Mouse (Mus musculus) MEL (cell line): ENCODE data around the gene Denr. TPM values are rescaled to one million over a fixed set of nuclear protein-coding genes. Genes with fewer than 3 reads are reported as not detected.

Experiments
- DNase-seq: peaks from one replicate; pipeline ENCODE4 v3.0.0; 2011; ENCODE audit warnings: low read depth, low spot score
- H3K27ac ChIP-seq: 2 replicates; pipeline ENCODE4 v1.5.1; 2012; ENCODE audit warnings: low read depth, mild to moderate bottlenecking, control low read depth, low read length, moderate library complexity; ENCODE audit not compliant: control insufficient read depth
- H3K27me3 ChIP-seq, 2 experiments: fragments of 150-350 bp in 1 of 2; sonication (generic) in 1 of 2; 2 replicates each; pipeline ENCODE4 v1.6.1; 2012; ENCODE audit warnings: low read length in 2 of 2, mild to moderate bottlenecking in 2 of 2, improper control_type of control experiment in 1 of 2, moderate library complexity in 1 of 2; ENCODE audit not compliant: insufficient read depth in 2 of 2, control insufficient read depth in 1 of 2
- H3K36me3 ChIP-seq, 2 experiments: 2 replicates each; pipeline ENCODE4 v1.6.1; 2012 to 2014; ENCODE audit warnings: low read length in 2 of 2, improper control_type of control experiment in 1 of 2, inconsistent platforms in 1 of 2, mild to moderate bottlenecking in 1 of 2; ENCODE audit not compliant: insufficient read depth in 2 of 2, control insufficient read depth in 1 of 2
- H3K4me1 ChIP-seq, 2 experiments: fragments of 150-350 bp in 1 of 2; sonication (generic) in 1 of 2; 2 replicates each; pipeline ENCODE4 v1.6.1; 2012; ENCODE audit warnings: low read length in 2 of 2, improper control_type of control experiment in 1 of 2, mild to moderate bottlenecking in 1 of 2; ENCODE audit not compliant: insufficient read depth in 2 of 2, control insufficient read depth in 1 of 2
- H3K4me3 ChIP-seq, 2 experiments: fragments of 150-350 bp in 1 of 2; sonication (generic) in 1 of 2; 2 replicates each; pipeline ENCODE4 v1.5.1; 2012; ENCODE audit warnings: low read depth in 2 of 2, low read length in 2 of 2, mild to moderate bottlenecking in 2 of 2, moderate library complexity in 2 of 2, control low read depth in 1 of 2, improper control_type of control experiment in 1 of 2; ENCODE audit not compliant: control insufficient read depth in 1 of 2, insufficient read depth in 1 of 2
- H3K79me2 ChIP-seq: 2 replicates; pipeline ENCODE4 v1.6.1; 2012; ENCODE audit warnings: mild to moderate bottlenecking, low read length, moderate library complexity; ENCODE audit not compliant: control insufficient read depth, poor library complexity, insufficient read depth
- H3K9ac ChIP-seq: 2 replicates; pipeline ENCODE4 v1.6.1; 2012; ENCODE audit warnings: low read depth, mild to moderate bottlenecking, control low read depth, low read length, moderate library complexity; ENCODE audit not compliant: control insufficient read depth, poor library complexity, severe bottlenecking
- H3K9me3 ChIP-seq: fragments of 150-350 bp; sonication (generic); replicated peaks from 2 replicates; pipeline ENCODE4 v1.6.1; 2012; ENCODE audit warnings: mild to moderate bottlenecking, low read length, improper control_type of control experiment, moderate library complexity; ENCODE audit not compliant: insufficient read depth
- EP300 ChIP-seq, 2 experiments: IDR thresholded peaks; 2 replicates each; pipeline ENCODE4 v1.6.1; 2011; ENCODE audit warnings: improper control_type of control experiment in 2 of 2, low read length in 2 of 2, low read depth in 1 of 2, mild to moderate bottlenecking in 1 of 2
- GATA1 ChIP-seq: IDR thresholded peaks from 2 replicates; pipeline ENCODE4 v1.6.1; 2011; ENCODE audit warnings: low read depth, low read length, improper control_type of control experiment
- HCFC1 ChIP-seq: IDR thresholded peaks from 2 replicates; pipeline ENCODE4 v1.6.1; 2012; ENCODE audit warnings: low read depth, mild to moderate bottlenecking, inconsistent platforms, low read length, improper control_type of control experiment, moderate library complexity
- MAX ChIP-seq: IDR thresholded peaks from 2 replicates; pipeline ENCODE4 v1.6.1; 2011; ENCODE audit warnings: low read length, improper control_type of control experiment
- MEF2A ChIP-seq: IDR thresholded peaks from 2 replicates; pipeline ENCODE4 v1.6.1; 2014; ENCODE audit warnings: low read depth, mild to moderate bottlenecking, inconsistent platforms, low read length, improper control_type of control experiment; ENCODE audit not compliant: poor library complexity, insufficient replicate concordance, severe bottlenecking; ENCODE audit errors: extremely low read depth
- MYC ChIP-seq: IDR thresholded peaks from 2 replicates; pipeline ENCODE4 v1.6.1; 2011; ENCODE audit warnings: low read depth, mild to moderate bottlenecking, low read length, improper control_type of control experiment, moderate library complexity
- POLR2A ChIP-seq, 2 experiments: IDR thresholded peaks; 2 replicates each; pipeline ENCODE4 v1.6.1; 2011 to 2012; ENCODE audit warnings: low read length in 2 of 2, mild to moderate bottlenecking in 2 of 2, control low read depth in 1 of 2, improper control_type of control experiment in 1 of 2, low read depth in 1 of 2, moderate library complexity in 1 of 2; ENCODE audit not compliant: control insufficient read depth in 1 of 2, insufficient read depth in 1 of 2, poor library complexity in 1 of 2
- RCOR1 ChIP-seq: IDR thresholded peaks from 2 replicates; pipeline ENCODE4 v1.6.1; 2012; ENCODE audit warnings: low read depth, mild to moderate bottlenecking, inconsistent platforms, low read length, improper control_type of control experiment
- SIN3A ChIP-seq: IDR thresholded peaks from 2 replicates; pipeline ENCODE4 v1.6.1; 2012; ENCODE audit warnings: low read length, improper control_type of control experiment, inconsistent platforms
- TAL1 ChIP-seq: IDR thresholded peaks from 2 replicates; pipeline ENCODE4 v1.6.1; 2012; ENCODE audit warnings: mild to moderate bottlenecking, inconsistent platforms, low read length, moderate library complexity, mixed read lengths
- TBP ChIP-seq: IDR thresholded peaks from 2 replicates; pipeline ENCODE4 v1.8.0; 2011; ENCODE audit warnings: low read depth, low read length, improper control_type of control experiment
- ZC3H11A ChIP-seq: IDR thresholded peaks from 2 replicates; pipeline ENCODE4 v1.6.1; 2012; ENCODE audit warnings: low read depth, mild to moderate bottlenecking, inconsistent platforms, low read length, improper control_type of control experiment
- polyA plus RNA-seq, 2 experiments: library from polyadenylated mRNA; stranded (reverse) in 1 of 2; unstranded in 1 of 2; fragments of >175 nt in 1 of 2; fragments of >200 nt in 1 of 2; gene quantifications; 2 replicates each; pipeline versions ENCODE4 v1.2.1 to v1.2.4; 2012; ENCODE audit warnings: low replicate concordance in 2 of 2, low read depth in 1 of 2; ENCODE audit not compliant: insufficient read length in 2 of 2, insufficient read depth in 1 of 2, missing spikeins in 1 of 2
- total RNA-seq: library from RNA; depleted of rRNA; stranded (reverse); fragments of 300-350 nt; gene quantifications from 2 replicates; pipeline ENCODE4 v1.2.3, GENCODE M21; 2012

Denr gene
- total and polyA plus RNA-seq, 3 experiments: 62.4 to 323 (median 109) TPM

- no peak for TF ChIP-seq MEF2A
- no peak for TF ChIP-seq TBP
- 0 out of 2 replicates have a peak, but pooled peaks have one; percentile 30 for TF ChIP-seq MYC
- no peak for TF ChIP-seq TAL1
- no peak for TF ChIP-seq EP300 (IDR thresholded peaks at IDR 0.05; ENCODE audit: low read depth in 1 of 2, low read length in 2 of 2)
- TF ChIP-seq HCFC1: no peak
- no peak for TF ChIP-seq RCOR1
- no peak for TF ChIP-seq POLR2A (IDR thresholded peaks at IDR 0.05; ENCODE audit: control insufficient read depth in 1 of 2, insufficient read depth in 1 of 2, low read depth in 1 of 2, low read length in 2 of 2, poor library complexity in 1 of 2)
- TF ChIP-seq, all 39 proteins: peak for 8
Measured at GRCm38 (mm10) chr5:123906146-123906975, 614 bp upstream of the Denr start (continued).

- DNase-seq: peak; percentile 64
- Histone ChIP-seq H3K36me3 (peaks cover 6 to 15% of the 10 kb centered on the region in 2 experiments), H3K4me1 (peaks cover 0 to 19% of the 10 kb centered on the region in 2 experiments; a peak in 3 of 4 replicates), H3K4me3 (peak overlapping the region; percentile 52 to 96), H3K79me2 (peaks cover 45% of the 10 kb centered on the region), H3K9me3 (no peaks in the 10 kb centered on the region), H3K27me3 (no peaks in the 10 kb centered on the region), H3K27ac (peak overlapping the region; percentile 69), H3K9ac (peak overlapping the region; percentile 97)
- TF ChIP-seq GATA1 (no peak), MAX (peak; percentile 29; the same call in 1 of the 2 replicates), ZC3H11A (no peak)
Measured at GRCm38 (mm10) chr5:123907631-123907977, 629 bp downstream of the Denr start.

GRCm38 (mm10) chr5:123914852-123915251 lies 7.9 kb downstream of the Denr start:
- Histone ChIP-seq H3K4me1 (no peaks in the 10 kb centered on the region), H3K27me3 (no peaks in the 10 kb centered on the region), H3K27ac (no peak overlapping the region), H3K36me3 (peaks cover under 1 to 49% of the 10 kb centered on the region in 2 experiments; a peak in 3 of 4 replicates), H3K79me2 (peaks cover 35% of the 10 kb centered on the region), H3K9me3 (no peaks in the 10 kb centered on the region), H3K4me3 (no peak overlapping the region), H3K9ac (no peak overlapping the region)
- TF ChIP-seq SIN3A: no peak
- no peak for TF ChIP-seq POLR2A (IDR thresholded peaks at IDR 0.05; ENCODE audit: control insufficient read depth in 1 of 2, insufficient read depth in 1 of 2, low read depth in 1 of 2, low read length in 2 of 2, poor library complexity in 1 of 2)
- no peak for DNase-seq
